Mouse (Mus musculus) spleen, embryonic (tissue): ENCODE measurements around the gene Plp2.
"Not testable (repeated sequence)": the region's sequence is repeated elsewhere in the genome, so short reads cannot be mapped to it uniquely, and the experiment has no call there.

Source experiments
- CTCF ChIA-PET: fragments of 350-600 bp; sonication (Branson Sonifier 250); formaldehyde crosslinking; loops from one replicate; lab custom pipeline; 2022; lab: Charles Lee

Gene Plp2

GRCm38 (mm10) chrX:7670921-7671623 lies at the start of gene Plp2:
Plp2 (minus strand) TSS chrX:7671390.
- CTCF ChIA-PET: interaction anchor here (0.6 kb wide), 2 partner anchors 62 to 117 kb away, joined by 4 to 12 read pairs; no protein-coding TSS in a partner anchor

DNA sequence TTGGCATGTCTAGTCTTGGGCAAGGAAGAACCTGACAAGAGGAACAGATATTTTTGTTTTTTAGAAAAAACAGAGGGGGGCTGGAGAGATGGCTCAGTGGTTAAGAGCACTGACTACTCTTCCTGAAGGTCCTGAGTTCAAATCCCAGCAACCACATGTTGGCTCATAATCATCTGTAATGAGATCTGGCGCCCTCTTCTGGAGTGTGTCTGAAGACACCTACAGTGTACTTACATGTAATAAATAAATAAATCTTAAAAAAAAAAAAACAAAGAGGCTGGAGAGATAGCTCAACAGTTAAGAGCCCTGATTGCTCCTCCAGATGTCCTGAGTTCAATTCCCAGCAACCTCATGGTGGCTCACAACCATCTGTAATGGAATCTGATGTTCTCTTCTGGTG lies 44.9 kb upstream of the Plp2 start:
- CTCF ChIA-PET: not testable (repeated sequence)

DNA sequence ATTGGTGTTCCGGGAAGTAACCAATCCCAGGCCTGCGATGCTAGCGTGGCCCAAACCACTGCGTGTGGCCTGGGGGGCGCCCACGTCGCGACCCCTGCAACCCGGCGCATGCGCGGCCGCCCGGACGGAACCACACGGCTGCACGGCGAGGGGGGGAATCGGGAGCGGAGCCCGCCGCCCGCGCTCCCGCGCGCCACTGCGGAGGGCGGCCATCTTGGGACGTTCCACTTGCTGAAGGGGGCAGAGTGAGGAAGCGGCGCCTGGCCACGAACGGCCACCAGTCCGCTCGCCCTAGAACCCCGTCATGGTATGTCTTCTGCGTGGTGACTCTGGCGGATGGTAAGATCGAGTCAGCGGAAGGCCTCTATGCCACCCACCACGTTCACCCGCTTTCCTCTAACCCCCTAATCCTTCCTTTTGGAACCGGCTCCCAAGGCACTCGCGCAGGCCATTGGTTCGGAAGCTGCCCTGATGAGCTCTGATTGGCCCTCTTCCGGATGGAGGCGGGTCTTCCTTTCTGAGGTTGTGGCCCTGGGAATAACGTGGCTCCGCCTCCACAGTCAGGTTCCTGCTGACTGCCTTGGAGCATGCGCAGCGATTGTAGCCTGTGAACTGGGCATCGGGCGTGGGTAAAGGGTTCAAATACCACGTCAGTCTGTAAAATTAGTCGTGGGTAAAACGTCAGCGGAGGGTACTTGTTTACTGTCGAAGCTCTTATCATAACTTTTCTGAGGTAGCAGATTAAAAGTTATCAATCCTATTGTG lies 43.1 kb upstream of the Plp2 start, which contains the start of gene Wdr45:
Gene Wdr45, plus strand, starts transcription at position 199 of the 765 bp plus-strand sequence.
- CTCF ChIA-PET: not testable (repeated sequence)

- CTCF ChIA-PET: not testable (repeated sequence)
Observed at GRCm38 (mm10) chrX:7713764-7714134, 42.6 kb upstream of the Plp2 start.

DNA sequence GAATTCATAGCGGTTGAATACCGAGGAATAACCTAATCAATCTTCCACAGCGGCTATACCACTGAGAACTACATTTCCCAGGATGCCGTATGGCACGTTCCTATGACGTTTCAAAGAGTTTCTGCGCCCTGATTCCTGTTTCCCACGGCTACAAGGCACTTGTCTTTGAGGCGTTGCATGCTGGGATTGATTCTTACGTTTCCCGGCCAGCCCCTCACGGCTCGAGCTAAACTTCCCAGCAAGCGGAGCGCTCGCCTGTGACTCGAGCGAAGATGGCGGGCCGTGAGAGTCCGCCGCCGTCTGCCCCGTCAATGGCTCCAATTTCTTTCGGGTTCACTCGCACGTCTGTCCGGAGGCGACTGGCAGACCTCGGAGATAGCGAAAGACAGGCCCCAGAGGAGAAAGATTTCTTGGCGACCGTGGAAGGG lies 25.8 kb upstream of the Plp2 start, which contains the start of gene Gpkow:
Gene Gpkow, plus strand, starts transcription at position 178 of the 428 bp plus-strand sequence.
- CTCF ChIA-PET: no interaction called here

DNA sequence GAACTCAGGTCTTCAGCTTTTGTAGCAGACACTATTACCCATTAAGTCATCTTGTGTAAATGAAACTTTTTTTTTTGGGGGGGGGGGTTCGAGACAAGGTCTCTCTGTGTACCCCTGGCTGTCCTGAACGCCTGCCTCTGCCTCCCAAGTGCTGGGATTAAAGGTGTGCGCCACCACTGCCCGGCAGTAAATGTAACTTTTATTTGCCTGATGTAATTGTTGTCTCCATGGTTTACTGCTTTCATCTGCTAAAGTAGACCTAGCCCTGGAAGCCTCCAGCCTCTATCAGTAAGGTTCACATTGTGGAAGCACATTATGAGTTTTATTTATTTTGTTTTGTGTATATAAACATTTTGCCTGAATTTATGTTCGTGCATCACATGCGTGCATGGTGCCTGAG lies 25.3 kb upstream of the Plp2 start:
- CTCF ChIA-PET: no interaction called here

- CTCF ChIA-PET: no interaction called here
Observed at GRCm38 (mm10) chrX:7692862-7693261, 21.7 kb upstream of the Plp2 start.

DNA sequence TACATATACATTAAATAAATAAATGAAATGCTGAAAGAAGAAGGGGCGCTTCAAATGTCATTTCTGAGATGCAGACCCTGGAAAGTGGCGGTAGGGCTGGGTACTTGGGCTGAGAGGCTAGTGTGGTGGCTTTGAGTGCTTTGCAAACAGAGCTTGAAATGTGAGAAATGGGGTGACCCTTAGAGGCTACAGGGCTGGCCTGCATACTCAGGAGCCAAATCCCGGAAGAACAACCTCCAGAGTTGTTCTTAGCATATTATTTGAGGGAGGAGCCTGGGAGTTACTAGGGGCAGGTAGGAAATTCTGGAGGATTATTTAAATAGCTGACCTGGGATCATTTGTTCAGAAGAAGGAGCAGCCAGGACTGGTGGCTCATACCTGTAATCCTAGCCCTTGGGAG lies 19.3 kb upstream of the Plp2 start:
- CTCF ChIA-PET: no interaction called here

- CTCF ChIA-PET: no interaction called here
Observed at GRCm38 (mm10) chrX:7688321-7688720, 17.1 kb upstream of the Plp2 start.

GRCm38 (mm10) chrX:7680864-7681263 lies 9.7 kb upstream of the Plp2 start, which contains the start of gene Magix:
Magix (minus strand) TSS chrX:7681251.
- CTCF ChIA-PET: no interaction called here

DNA sequence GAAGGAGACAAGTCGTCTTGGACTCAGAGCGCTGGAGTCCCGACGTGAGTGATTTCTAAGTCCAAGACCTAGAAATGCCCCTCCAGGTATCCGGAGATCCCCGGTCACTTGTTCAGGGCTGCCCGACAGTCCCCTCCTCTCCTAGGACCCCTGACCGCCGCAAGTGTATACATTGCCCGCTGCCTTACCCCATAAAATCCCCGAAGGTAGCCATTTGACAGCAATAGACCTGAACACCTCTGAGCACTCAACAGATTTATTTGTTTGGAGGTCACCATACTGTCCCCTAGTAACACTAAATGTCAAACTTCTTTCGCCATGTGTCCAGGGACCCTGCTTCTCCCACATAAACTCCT lies 8.8 kb upstream of the Plp2 start:
- CTCF ChIA-PET: no interaction called here

- CTCF ChIA-PET: no interaction called here
Observed at GRCm38 (mm10) chrX:7679405-7680056, 8.3 kb upstream of the Plp2 start.

- CTCF ChIA-PET: no interaction called here
Observed at GRCm38 (mm10) chrX:7678986-7679385, 7.8 kb upstream of the Plp2 start.

DNA sequence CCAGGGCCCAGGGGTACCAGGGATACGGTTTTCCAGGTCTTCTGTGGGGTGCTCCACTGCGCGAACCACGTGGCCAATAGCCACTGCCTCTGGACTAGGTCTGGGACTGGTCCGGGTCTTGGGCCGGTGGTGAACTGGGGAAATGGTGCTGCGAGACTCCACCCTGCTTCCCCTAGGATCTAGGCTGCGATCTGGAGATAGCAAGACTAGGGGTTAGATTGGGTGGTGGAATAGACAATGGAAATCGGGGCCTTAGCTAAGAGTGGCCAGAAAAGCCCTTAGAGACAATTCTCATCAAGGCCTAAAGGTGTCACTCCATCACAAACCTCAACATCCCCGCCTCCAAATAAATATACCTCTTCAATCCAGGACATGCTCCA lies 3.8 kb upstream of the Plp2 start:
- CTCF ChIA-PET: no interaction called here

- CTCF ChIA-PET: interaction anchor here (0.5 kb wide), 1 partner anchor 25 kb away, joined by 9 read pairs; no protein-coding TSS in a partner anchor
Observed at GRCm38 (mm10) chrX:7674284-7675000, 3.3 kb upstream of the Plp2 start.

DNA sequence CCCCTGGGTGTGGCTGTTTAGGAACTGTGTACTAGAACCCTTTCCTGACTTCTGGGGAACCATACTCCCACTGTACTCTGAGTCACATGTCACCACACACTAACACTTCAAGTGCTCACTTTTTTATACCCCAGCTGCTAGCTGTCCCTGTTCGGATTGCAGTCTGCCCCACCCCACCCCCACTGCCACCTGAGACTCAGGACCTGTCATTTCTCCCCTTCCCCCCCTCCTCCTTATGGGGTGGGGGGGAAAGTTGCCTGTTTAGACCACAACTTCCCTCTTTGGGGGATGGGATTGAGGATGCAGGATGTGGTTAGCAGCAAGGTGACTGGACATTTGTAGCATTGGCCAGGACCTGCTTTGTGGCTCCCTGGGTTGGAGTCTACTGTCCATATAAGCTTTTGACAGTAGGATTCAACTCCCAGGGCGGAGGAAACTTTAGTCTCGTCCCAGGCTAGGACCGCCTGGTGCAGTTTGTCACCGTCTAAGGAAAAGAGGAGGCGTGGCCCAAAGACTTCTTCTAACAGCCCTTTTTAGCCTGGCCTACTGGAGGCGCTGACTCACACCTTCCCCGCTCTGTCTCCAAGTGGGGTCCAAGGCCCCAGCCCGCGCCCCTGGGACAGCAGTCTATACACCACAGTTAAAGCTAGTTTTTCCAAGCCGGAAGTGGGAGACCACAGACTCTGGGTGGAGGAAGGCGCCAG lies 2.5 kb upstream of the Plp2 start:
- CTCF ChIA-PET: interaction anchor here (0.5 kb wide), 1 partner anchor 24 kb away, joined by 9 read pairs; no protein-coding TSS in a partner anchor

DNA sequence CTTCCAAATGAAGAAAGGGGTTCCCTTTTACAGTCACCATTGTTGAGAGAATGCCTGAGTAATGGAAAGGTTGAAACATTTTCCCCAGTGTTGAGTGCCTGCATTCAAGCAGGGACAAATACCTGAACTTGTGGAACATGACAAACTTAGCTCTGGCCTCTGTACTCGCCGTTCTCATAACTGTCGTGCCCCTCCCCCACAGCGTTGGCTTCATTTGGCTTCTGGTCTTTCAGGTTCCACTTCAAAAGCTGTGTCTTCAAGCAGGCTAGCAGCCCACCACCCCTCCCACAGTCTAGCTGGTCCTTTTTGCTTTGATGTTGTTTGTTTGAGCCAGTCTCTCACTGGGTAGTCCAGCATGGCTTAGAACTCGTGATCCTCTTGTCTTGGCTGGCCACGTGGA lies 1.5 kb upstream of the Plp2 start:
- CTCF ChIA-PET: no interaction called here

DNA sequence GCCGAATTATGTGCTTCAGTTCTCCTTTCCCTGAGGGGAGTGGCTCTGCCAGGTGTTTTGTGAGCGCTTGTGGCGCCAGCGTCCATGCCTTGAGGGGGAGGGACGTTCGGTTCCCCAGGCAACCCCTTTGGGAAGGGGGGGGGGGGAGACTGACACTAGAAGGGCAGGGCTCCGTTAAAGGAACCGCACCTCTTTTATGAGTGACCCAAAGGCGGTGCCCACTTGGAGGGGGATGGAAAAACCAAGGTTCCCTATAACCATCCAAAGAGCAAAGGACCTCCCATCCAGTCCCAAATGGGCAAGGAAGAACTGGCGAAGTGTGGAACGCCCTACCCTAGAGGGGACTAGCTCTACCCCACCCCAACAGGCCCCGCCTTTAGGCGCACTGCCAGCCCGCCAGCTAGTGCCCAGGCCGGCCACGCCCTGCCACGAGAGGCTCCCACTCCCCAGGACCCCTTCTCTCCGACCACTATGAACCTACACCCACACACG lies 754 bp downstream of the Plp2 start:
- CTCF ChIA-PET: no interaction called here

GRCm38 (mm10) chrX:7665739-7666502 lies 5.3 kb downstream of the Plp2 start:
- CTCF ChIA-PET: no interaction called here

- CTCF ChIA-PET: no interaction called here
Observed at GRCm38 (mm10) chrX:7664791-7665190, 6.4 kb downstream of the Plp2 start.
